In genomic region chr7:84424670-84425385, GRCm38 (mm10) we compare ENCODE assay signal across 8 mouse cellular contexts. TPM values are rescaled to one million over a fixed set of nuclear protein-coding genes. Genes with fewer than 3 reads are reported as not detected.
DNase-seq lines count a peak whose midpoint lies in the region; ATAC-seq and TF ChIP-seq lines count a peak whose summit lies in the region.

No protein-coding gene starts in this region.

- H3K4me1 ChIP-seq in thymus, adult 2 months (replicated peaks; ENCODE audit: control insufficient read depth, insufficient read depth, low read length) = no peaks in the 10 kb centered on the region
- H3K4me1 ChIP-seq in forebrain, embryonic 10.5 days = peaks cover 9% of the 10 kb centered on the region; the same call in 1 of the 2 replicates
- H3K4me1 ChIP-seq in limb, embryonic 11.5 days (ENCODE audit: control insufficient read depth, insufficient read depth, low read length) = no peaks in the 10 kb centered on the region

- H3K36me3 ChIP-seq in thymus, adult 2 months (ENCODE audit: control insufficient read depth, insufficient read depth, low read length) = no peaks in the 10 kb centered on the region
- H3K36me3 ChIP-seq in forebrain, embryonic 10.5 days (replicated peaks) = no peaks in the 10 kb centered on the region
- no peaks in the 10 kb centered on the region for H3K36me3 ChIP-seq in limb, embryonic 11.5 days (ENCODE audit: control insufficient read depth, insufficient read depth, low read length)

- WGBS in thymus, adult 2 months = 87% methylated on average over 7 of the region's 7 CpGs
- 67% methylated on average over 7 of the region's 7 CpGs for WGBS in forebrain, embryonic 10.5 days
- WGBS in limb, embryonic 11.5 days = 51% methylated on average over 7 of the region's 7 CpGs

- no peak overlapping the region for H3K9ac ChIP-seq in limb, embryonic 11.5 days (ENCODE audit: low read length)

- no peak overlapping the region for H3K27ac ChIP-seq in thymus, adult 2 months (ENCODE audit: control insufficient read depth, insufficient read depth, low read length)
- no peak overlapping the region for H3K27ac ChIP-seq in forebrain, embryonic 10.5 days
- no peak overlapping the region for H3K27ac ChIP-seq in limb, embryonic 11.5 days (replicated peaks; ENCODE audit: low read depth, low read length)

- intact Hi-C loops in gastrocnemius, postnatal 14 days (cut with DNase I; ENCODE audit: low total_unique reads) = no loop called here

- TF ChIP-seq POLR2A in thymus, adult 2 months (IDR thresholded peaks at IDR 0.05; ENCODE audit: control insufficient read depth, extremely low read depth, insufficient read depth, low read length, poor library complexity) = no peak

- no peaks in the 10 kb centered on the region for H3K27me3 ChIP-seq in thymus, adult 2 months (ENCODE audit: control insufficient read depth, insufficient read depth, low read length)
- H3K27me3 ChIP-seq in forebrain, embryonic 10.5 days (ENCODE audit: poor library complexity, severe bottlenecking) = peaks cover 4% of the 10 kb centered on the region
- H3K27me3 ChIP-seq in limb, embryonic 11.5 days (ENCODE audit: control insufficient read depth, insufficient read depth, low read length) = no peaks in the 10 kb centered on the region

- ATAC-seq in limb, embryonic 11.5 days (ENCODE audit: insufficient number of reproducible peaks, low FRiP score, low TSS enrichment, low read depth) = no peak

- TF ChIP-seq CTCF in thymus, adult 2 months (IDR thresholded peaks at IDR 0.05; ENCODE audit: borderline replicate concordance, control insufficient read depth, extremely low read depth, insufficient read depth, low read length, poor library complexity) = no peak

- H3K9me3 ChIP-seq in forebrain, embryonic 10.5 days = no peaks in the 10 kb centered on the region
- H3K9me3 ChIP-seq in limb, embryonic 11.5 days (ENCODE audit: control insufficient read depth, low read length) = no peaks in the 10 kb centered on the region

- no peak overlapping the region for H3K4me2 ChIP-seq in limb, embryonic 11.5 days (ENCODE audit: low read depth, severe bottlenecking)

- no peak overlapping the region for H3K4me3 ChIP-seq in thymus, adult 2 months (ENCODE audit: control insufficient read depth, insufficient read depth, low read length)
- no peak overlapping the region for H3K4me3 ChIP-seq in forebrain, embryonic 10.5 days
- H3K4me3 ChIP-seq in limb, embryonic 11.5 days (ENCODE audit: low read depth, low read length) = no peak overlapping the region

- DNase-seq in gastrocnemius, postnatal 10 days = peak; percentile 9
- no peak for DNase-seq in gastrocnemius, postnatal 14 days
- DNase-seq in thymus, adult 2 months = peak; percentile 4
- DNase-seq in thymus, adult 18-20 months = no peak
- peak; percentile 35 for DNase-seq in forebrain, embryonic 10.5 days (ENCODE audit: extremely low spot score, low spot score)
- DNase-seq in limb, embryonic 11.5 days (ENCODE audit: low spot score) = peak; percentile 59
- DNase-seq in gastrocnemius, adult 8-10 months (ENCODE audit: low spot score in 2 of 2) = no peak
- DNase-seq in urinary bladder, adult 2 months (ENCODE audit: low spot score) = no peak

RNA-seq across cellular contexts. Expression of gene Arnt2, which starts 14.9 kb away (rescaled TPM):
- total RNA-seq in gastrocnemius, postnatal 10 days (2021) = 1 to 10 TPM; 3.9 to 6.4 TPM
- total RNA-seq in gastrocnemius, postnatal 14 days (2021) = 1 to 10 TPM; 1.1 to 2.0 TPM
- 1.7 and 1.9 TPM in 2 replicates for polyA plus RNA-seq in thymus, adult 2 months (2012; rRNA removed)
- 23.3 and 27.9 TPM in 2 replicates for polyA plus RNA-seq in forebrain, embryonic 10.5 days (2016; fragmentation: Nextera tagmentation; extraction: Ambion mirVana)
- 17.8 and 19.2 TPM in 2 replicates for polyA plus RNA-seq in limb, embryonic 11.5 days (2014; fragmentation: Nextera tagmentation; extraction: Ambion mirVana)
- 1 to 10 TPM in 1 of 4 experiments, under 1 TPM in 3; 0.35 to 1.7 (median 0.60) TPM for total RNA-seq in gastrocnemius, adult 8-10 months (2022)
- 0.60 and 0.63 TPM in 2 replicates for polyA plus RNA-seq in urinary bladder, adult 2 months (2012; rRNA removed)

Comparison
In these comparisons a context has a peak if more than half of its experiments do, and no peak if none do; other contexts are left out.
1. DNase-seq: peak in gastrocnemius, postnatal 10 days (single experiment), thymus, adult 2 months (single experiment), forebrain, embryonic 10.5 days (single experiment) and limb, embryonic 11.5 days (single experiment); none in gastrocnemius, postnatal 14 days (single experiment), thymus, adult 18-20 months (0 of 2), gastrocnemius, adult 8-10 months (0 of 2) and urinary bladder, adult 2 months (single experiment).